Mouse (Mus musculus) heart, postnatal 0 days (tissue): ENCODE measurements around the gene Cux1.

ENCODE experiments used
- CTCF ChIP-seq: IDR thresholded peaks from 2 replicates; pipeline ENCODE4 v1.5.1; 2016; ENCODE audit warnings: antibody characterized with exemption, control low read depth, low read depth
- EP300 ChIP-seq: IDR thresholded peaks from 2 replicates; pipeline ENCODE4 v1.6.1; 2016; ENCODE audit warnings: antibody characterized with exemption, low read depth

DNA sequence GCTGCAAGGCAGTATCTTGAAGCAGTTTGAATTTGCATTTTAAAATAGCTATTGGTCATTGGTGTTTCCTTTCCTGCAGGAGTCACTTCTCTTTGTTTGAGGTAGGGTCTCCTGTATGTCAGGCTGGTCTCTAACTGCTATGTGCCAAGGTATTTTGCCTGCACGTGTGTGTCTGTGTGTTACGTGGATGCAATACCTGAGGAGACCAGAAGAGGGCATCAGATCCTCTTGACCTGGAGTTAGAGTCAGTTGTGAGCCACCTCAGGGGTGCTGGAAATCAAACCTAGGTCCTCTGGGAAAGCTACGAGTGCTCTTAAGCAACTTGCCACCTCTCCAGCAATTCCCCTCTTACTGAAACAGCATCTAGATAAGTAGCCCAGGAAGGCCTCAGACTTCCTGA lies 352.1 kb downstream of the Cux1 start:
- TF ChIP-seq CTCF (no peak), EP300 (no peak)
